Mouse (Mus musculus) myocyte (in vitro differentiated cells): Measurements from ENCODE around the gene Elfn1. TPM values are rescaled to one million over a fixed set of nuclear protein-coding genes. Genes with fewer than 3 reads are reported as not detected.

Experiments used
- H3K27me3 ChIP-seq: one replicate; pipeline ENCODE4 v1.6.1; 2011; ENCODE audit not compliant: control insufficient read depth, insufficient read depth, insufficient read length
- H3K36me3 ChIP-seq: one replicate; pipeline ENCODE4 v1.6.1; 2011; ENCODE audit not compliant: control insufficient read depth, insufficient read depth
- H3K4me2 ChIP-seq: one replicate; pipeline ENCODE4 v1.6.1; 2011; ENCODE audit warnings: low read depth, control low read depth
- H3K4me3 ChIP-seq: one replicate; pipeline ENCODE4 v1.5.1; 2011; ENCODE audit warnings: mild to moderate bottlenecking, control low read depth, moderate library complexity
- H3K79me2 ChIP-seq: one replicate; pipeline ENCODE4 v1.6.1; 2011; ENCODE audit not compliant: control insufficient read depth, insufficient read depth
- H3ac ChIP-seq: one replicate; pipeline ENCODE4 v1.6.1; 2011; ENCODE audit not compliant: control insufficient read depth, insufficient read length
- CEBPB ChIP-seq: IDR thresholded peaks from 2 replicates; pipeline ENCODE4 v1.6.1; 2011; ENCODE audit warnings: mild to moderate bottlenecking, moderate library complexity; ENCODE audit not compliant: poor library complexity, insufficient read depth, severe bottlenecking
- E2F4 ChIP-seq: IDR thresholded peaks from one replicate; pipeline ENCODE4 v1.6.1; 2011; ENCODE audit warnings: mild to moderate bottlenecking, control low read depth, moderate library complexity; ENCODE audit not compliant: insufficient read depth
- MAX ChIP-seq: IDR thresholded peaks from one replicate; pipeline ENCODE4 v1.6.1; 2011; ENCODE audit warnings: low read depth, mild to moderate bottlenecking, control low read depth
- MYOD1 ChIP-seq, 3 experiments: IDR thresholded peaks; one replicate each; pipeline ENCODE4 v1.6.1; 2011; ENCODE audit warnings: control low read depth in 2 of 3, low read depth in 2 of 3, mild to moderate bottlenecking in 2 of 3, moderate library complexity in 1 of 3; ENCODE audit not compliant: insufficient read length in 2 of 3, control insufficient read depth in 1 of 3
- MYOG ChIP-seq, 3 experiments: IDR thresholded peaks; one replicate each; pipeline ENCODE4 v1.6.1; 2011; ENCODE audit warnings: control low read depth in 2 of 3, low read depth in 2 of 3, mild to moderate bottlenecking in 2 of 3; ENCODE audit not compliant: insufficient read length in 2 of 3, control insufficient read depth in 1 of 3, insufficient read depth in 1 of 3
- POLR2A ChIP-seq: IDR thresholded peaks from one replicate; pipeline ENCODE4 v1.6.1; 2011; ENCODE audit warnings: low read depth, mild to moderate bottlenecking, control low read depth, moderate library complexity; ENCODE audit not compliant: insufficient read length
- POLR2AphosphoS2 ChIP-seq: IDR thresholded peaks from one replicate; pipeline ENCODE4 v1.6.1; 2011; ENCODE audit warnings: low read depth, control low read depth; ENCODE audit not compliant: insufficient read length
- REST ChIP-seq: IDR thresholded peaks from one replicate; pipeline ENCODE4 v1.6.1; 2011; ENCODE audit warnings: mild to moderate bottlenecking, control low read depth, moderate library complexity; ENCODE audit not compliant: insufficient read depth, insufficient read length
- SRF ChIP-seq: IDR thresholded peaks from one replicate; pipeline ENCODE4 v1.6.1; 2011; ENCODE audit warnings: low read depth; ENCODE audit not compliant: control insufficient read depth, insufficient read length
- TCF12 ChIP-seq: IDR thresholded peaks from one replicate; pipeline ENCODE4 v1.6.1; 2011; ENCODE audit warnings: mild to moderate bottlenecking, control low read depth; ENCODE audit not compliant: poor library complexity, insufficient read depth, severe bottlenecking
- TCF3 ChIP-seq: IDR thresholded peaks from one replicate; pipeline ENCODE4 v1.6.1; 2011; ENCODE audit warnings: low read depth, control low read depth; ENCODE audit not compliant: insufficient read length
- USF1 ChIP-seq: IDR thresholded peaks from one replicate; pipeline ENCODE4 v1.6.1; 2011; ENCODE audit warnings: low read depth, mild to moderate bottlenecking, control low read depth, moderate library complexity
- polyA plus RNA-seq: library from polyadenylated mRNA; unstranded; fragments of >200 nt; fragmentation: generic; extraction: Trizol; gene quantifications from one replicate; pipeline ENCODE4 v1.2.1, GENCODE M21; 2012; ENCODE audit warnings: missing spikeins

The Elfn1 gene
- polyA plus RNA-seq, 1 experiment, result 0.10 TPM

DNA sequence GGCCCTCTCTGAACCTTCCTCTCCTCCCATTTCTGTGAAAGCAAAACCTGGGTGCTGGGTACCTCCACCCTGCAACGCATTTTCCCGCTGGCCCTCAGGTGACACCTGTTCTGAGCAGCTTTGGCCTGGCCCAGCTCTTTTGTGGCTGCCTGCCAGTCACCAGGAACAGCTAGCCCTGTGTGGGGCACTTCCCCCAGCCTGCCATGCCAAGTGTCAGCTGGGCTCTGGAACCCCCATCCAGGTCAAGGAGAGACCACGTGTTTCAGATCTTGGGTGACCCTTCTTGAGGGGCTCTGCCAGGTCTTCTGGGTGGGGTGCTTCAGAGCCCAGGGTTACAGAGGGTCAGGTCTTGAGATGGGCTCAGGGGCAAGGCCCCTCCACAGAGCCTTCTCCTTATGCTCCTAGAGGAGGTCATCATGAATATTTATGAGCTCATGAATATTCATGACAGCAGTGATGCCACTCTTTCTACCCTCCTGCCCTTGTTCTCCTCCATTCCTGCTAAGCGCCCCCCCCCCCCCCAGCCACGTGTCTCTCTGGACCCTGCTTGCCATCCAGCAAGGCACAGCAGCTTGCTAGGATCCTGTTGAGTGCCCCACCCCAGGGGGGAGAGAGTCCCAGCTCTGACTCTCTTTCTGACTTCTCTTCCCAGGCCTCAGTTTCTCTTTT is 15.3 kb upstream of the Elfn1 start:
- TF ChIP-seq MYOG (IDR thresholded peaks at IDR 0.05; ENCODE audit: control insufficient read depth in 1 of 3, insufficient read depth in 1 of 3, insufficient read length in 2 of 3, low read depth in 2 of 3) (no peak), POLR2AphosphoS2 (no peak), REST (no peak), POLR2A (no peak), TCF12 (no peak), SRF (no peak), E2F4 (no peak), TCF3 (no peak), CEBPB (no peak), MYOD1 (IDR thresholded peaks at IDR 0.05; ENCODE audit: control insufficient read depth in 1 of 3, insufficient read length in 2 of 3, low read depth in 2 of 3) (no peak), USF1 (no peak)
- no peak overlapping the region for H3ac ChIP-seq
- peaks cover 6% of the 10 kb centered on the region for H3K27me3 ChIP-seq
- H3K4me2 ChIP-seq, result no peak overlapping the region
- no peaks in the 10 kb centered on the region for H3K79me2 ChIP-seq
- no peak overlapping the region for H3K4me3 ChIP-seq
- H3K36me3 ChIP-seq, result no peaks in the 10 kb centered on the region

DNA sequence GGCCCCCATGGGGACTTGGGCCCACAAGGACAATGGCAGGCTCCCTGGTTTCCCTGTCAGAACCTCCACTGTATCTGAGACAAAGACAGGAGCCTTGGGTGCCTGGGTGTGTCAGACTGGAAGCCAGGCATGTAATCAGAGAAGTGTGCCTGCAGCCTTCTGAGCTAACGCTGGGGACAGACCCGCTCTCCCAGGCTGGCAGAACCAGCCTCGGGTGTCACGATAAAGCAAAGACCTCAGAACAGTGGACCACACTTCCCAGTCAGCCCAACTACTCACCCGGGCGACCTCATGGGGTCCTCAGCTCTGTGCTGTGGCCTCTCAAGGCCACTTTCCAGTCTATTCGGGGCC is 14.8 kb upstream of the Elfn1 start:
- Histone ChIP-seq H3ac (no peak overlapping the region), H3K79me2 (no peaks in the 10 kb centered on the region), H3K27me3 (peaks cover 5% of the 10 kb centered on the region), H3K4me2 (no peak overlapping the region), H3K4me3 (no peak overlapping the region), H3K36me3 (no peaks in the 10 kb centered on the region)
- TF ChIP-seq MYOG (IDR thresholded peaks at IDR 0.05; ENCODE audit: control insufficient read depth in 1 of 3, insufficient read depth in 1 of 3, insufficient read length in 2 of 3, low read depth in 2 of 3) (no peak), MAX (no peak), CEBPB (no peak), POLR2AphosphoS2 (no peak), REST (no peak), TCF12 (no peak), POLR2A (no peak), SRF (no peak), E2F4 (no peak), TCF3 (no peak), USF1 (no peak), MYOD1 (IDR thresholded peaks at IDR 0.05; ENCODE audit: control insufficient read depth in 1 of 3, insufficient read length in 2 of 3, low read depth in 2 of 3) (no peak)

DNA sequence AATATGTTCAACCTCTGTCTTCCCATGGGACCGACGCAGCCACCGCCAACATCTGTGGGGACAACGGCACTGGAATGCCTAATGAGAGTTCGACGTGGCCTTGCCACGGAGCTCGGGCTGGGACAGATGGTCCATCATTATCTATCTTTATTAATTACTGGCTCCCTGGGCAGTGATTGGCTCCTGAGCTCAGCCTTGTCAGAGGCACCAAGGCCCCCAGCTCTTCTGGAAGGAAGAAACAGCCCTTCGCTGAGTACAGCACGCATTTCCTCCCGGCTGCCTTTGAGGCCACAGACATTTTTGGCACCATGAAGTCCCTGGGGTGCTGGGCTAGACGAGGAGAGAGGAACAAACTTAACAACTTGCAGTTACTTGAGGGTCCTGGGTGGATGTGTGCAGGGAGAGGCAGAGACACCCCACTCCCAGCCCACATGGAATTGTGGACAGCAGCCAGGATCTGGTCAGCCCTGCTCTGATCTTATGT is 13.7 kb upstream of the Elfn1 start:
- no peak overlapping the region for H3K4me2 ChIP-seq
- no peaks in the 10 kb centered on the region for H3K79me2 ChIP-seq
- TF ChIP-seq E2F4 (no peak), POLR2A (no peak)
- H3K4me3 ChIP-seq, result no peak overlapping the region
- H3ac ChIP-seq, result no peak overlapping the region
- H3K27me3 ChIP-seq, result no peaks in the 10 kb centered on the region
- no peaks in the 10 kb centered on the region for H3K36me3 ChIP-seq

DNA sequence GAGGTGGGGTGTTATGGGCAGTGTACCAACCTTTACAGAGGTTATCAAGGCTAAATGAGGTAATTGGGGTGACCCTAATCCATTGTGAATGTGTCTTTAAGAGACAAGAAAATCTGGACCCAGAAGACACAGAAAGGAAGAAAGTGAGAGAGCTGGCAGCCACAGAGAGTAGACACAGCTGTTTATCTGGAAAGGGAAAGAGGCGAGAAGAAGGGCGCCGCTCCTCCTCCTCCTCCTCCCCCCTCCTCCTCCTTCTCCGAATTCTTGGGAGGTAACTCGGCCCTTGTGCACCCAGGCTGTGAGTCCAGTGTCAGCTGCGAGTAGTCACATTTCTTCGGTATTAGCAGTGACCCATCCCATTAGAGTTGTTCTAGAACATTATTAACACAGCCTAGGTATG is 8.7 kb upstream of the Elfn1 start:
- H3K36me3 ChIP-seq, result no peaks in the 10 kb centered on the region
- no peak overlapping the region for H3ac ChIP-seq
- H3K79me2 ChIP-seq, result no peaks in the 10 kb centered on the region
- TF ChIP-seq TCF12 (no peak), TCF3 (no peak), USF1 (no peak), CEBPB (no peak), SRF (no peak), POLR2AphosphoS2 (no peak), REST (no peak)
- no peaks in the 10 kb centered on the region for H3K27me3 ChIP-seq
- no peak overlapping the region for H3K4me2 ChIP-seq
- no peak overlapping the region for H3K4me3 ChIP-seq

DNA sequence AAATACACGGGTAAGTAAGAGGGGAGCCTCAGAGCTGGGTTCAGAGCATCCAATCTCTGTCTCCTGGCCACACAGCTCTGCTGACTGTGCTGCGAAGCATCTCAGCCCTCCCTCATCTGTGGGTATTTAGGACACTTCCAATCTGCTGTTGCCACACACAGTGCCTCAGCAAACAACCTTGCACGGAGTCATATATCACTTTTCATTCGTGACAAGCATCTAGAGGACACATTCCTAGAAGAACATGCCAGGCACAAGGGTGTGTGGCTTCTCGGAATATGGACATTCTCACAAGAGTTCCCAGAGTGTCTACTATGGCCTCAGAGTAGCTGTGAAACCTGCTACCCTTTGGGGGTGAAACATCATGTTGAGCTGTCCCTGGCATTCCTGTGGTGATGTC is 2.6 kb upstream of the Elfn1 start:
- H3K79me2 ChIP-seq, result no peaks in the 10 kb centered on the region
- no peak overlapping the region for H3K4me3 ChIP-seq
- TF ChIP-seq TCF12, result no peak
- TF ChIP-seq POLR2AphosphoS2, result no peak
- H3K4me2 ChIP-seq, result no peak overlapping the region
- H3ac ChIP-seq, result no peak overlapping the region
- peaks cover 28% of the 10 kb centered on the region for H3K27me3 ChIP-seq
- no peaks in the 10 kb centered on the region for H3K36me3 ChIP-seq
